Mouse (Mus musculus): ENCODE measurements around the gene Rnf149.

GRCm38 (mm10) chr1:39568079-39568478 lies 9.1 kb downstream of the Rnf149 start:
- no peak for TF ChIP-seq CTCF (IDR thresholded peaks at IDR 0.05; ENCODE audit: borderline replicate concordance, insufficient read depth, low read length)
- no peak for TF ChIP-seq POLR2A (IDR thresholded peaks at IDR 0.05; ENCODE audit: low read depth, low read length)

Measured in embryonic fibroblast, embryonic 13.5 days (primary cell).